Mouse (Mus musculus) embryonic fibroblast, embryonic 13.5 days (primary cell): ENCODE results near the gene Vps9d1. TPM values are rescaled to one million over a fixed set of nuclear protein-coding genes. Genes with fewer than 3 reads are reported as not detected.

Experiments
- H3K27ac ChIP-seq: 2 replicates; pipeline ENCODE4 v1.5.1; 2012; ENCODE audit warnings: low read length, control low read depth, inconsistent platforms; ENCODE audit not compliant: insufficient read depth
- H3K4me1 ChIP-seq: 2 replicates; pipeline ENCODE4 v1.6.1; 2011; ENCODE audit warnings: low read length; ENCODE audit not compliant: control insufficient read depth, insufficient read depth
- H3K4me3 ChIP-seq: 2 replicates; pipeline ENCODE4 v1.5.1; 2011; ENCODE audit warnings: mild to moderate bottlenecking, control low read depth, low read length; ENCODE audit not compliant: insufficient read depth
- CTCF ChIP-seq: IDR thresholded peaks from 2 replicates; pipeline ENCODE4 v1.5.1; 2011; ENCODE audit warnings: mild to moderate bottlenecking, control low read depth, low read length, moderate library complexity, borderline replicate concordance; ENCODE audit not compliant: insufficient read depth
- POLR2A ChIP-seq: IDR thresholded peaks from 2 replicates; pipeline ENCODE4 v1.6.1; 2011; ENCODE audit warnings: low read depth, mild to moderate bottlenecking, control low read depth, low read length, moderate library complexity
- polyA plus RNA-seq: library from polyadenylated mRNA; stranded (reverse); fragments of >200 nt; gene quantifications from 2 replicates; pipeline ENCODE4 v1.2.4, GENCODE M21; 2011; ENCODE audit warnings: low read depth; ENCODE audit not compliant: missing spikeins, insufficient read length

Vps9d1 gene
- polyA plus RNA-seq, 1 experiment, result 14.3 TPM

DNA sequence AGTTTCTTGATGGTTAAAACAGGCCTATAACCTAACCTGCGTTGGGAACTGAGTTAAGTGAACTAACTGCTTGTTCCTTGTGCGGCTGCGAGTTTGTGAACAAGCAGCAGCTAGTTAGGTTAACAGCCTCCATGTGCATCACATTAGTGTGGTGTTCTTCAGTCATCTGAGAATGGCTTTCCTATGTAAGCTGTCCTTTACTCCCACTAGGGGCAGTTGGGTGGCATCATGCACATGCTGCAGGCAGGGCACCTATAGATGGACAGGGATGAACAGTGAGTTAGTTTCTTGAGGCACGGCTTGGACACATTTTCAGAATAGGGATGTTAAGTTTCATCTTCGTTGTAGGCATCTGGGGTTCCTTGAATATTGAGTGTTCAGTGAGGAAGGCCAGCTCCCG is 1.0 kb upstream of the Vps9d1 start:
- 0 out of 2 replicates have a peak, but pooled peaks cover 5% of the 10 kb centered on the region for H3K4me1 ChIP-seq
- H3K27ac ChIP-seq, result no peak overlapping the region
- TF ChIP-seq CTCF, result no peak
- no peak for TF ChIP-seq POLR2A
- peak overlapping the region; percentile 84 for H3K4me3 ChIP-seq

DNA sequence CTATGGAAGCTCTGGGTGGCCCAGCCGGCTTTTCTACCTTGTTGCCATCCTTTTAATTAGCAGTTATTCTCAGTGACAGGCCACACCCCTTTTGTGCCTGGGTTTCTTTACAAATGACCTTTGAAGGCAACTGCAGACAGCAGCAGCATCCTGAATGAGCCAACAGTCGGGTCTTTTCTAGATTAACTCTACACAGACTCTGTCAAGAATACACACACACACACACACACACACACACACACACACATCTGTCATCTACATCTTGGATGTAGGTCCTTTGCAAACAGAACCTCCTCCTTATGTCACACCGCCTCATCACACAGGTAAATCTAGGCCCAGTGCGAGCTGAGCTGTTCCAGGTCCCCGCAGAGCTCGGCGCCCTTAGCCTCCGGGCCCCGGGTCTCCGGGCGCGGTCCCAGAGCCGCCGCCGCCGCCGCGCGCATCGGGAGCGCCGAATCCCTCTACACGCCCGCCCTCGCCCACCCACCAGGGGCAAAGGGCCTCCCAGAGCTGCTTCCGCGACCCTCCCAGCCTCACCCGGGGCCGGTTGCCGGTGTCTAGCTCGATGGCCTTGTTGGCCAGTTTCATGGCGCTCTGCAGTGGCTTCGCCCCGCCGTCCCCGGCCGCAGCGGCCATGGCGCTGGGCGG is 573 bp downstream of the Vps9d1 start:
- no peak for TF ChIP-seq CTCF
- no peak; the same call in none of the 2 replicates for TF ChIP-seq POLR2A
- Histone ChIP-seq H3K4me1 (0 out of 2 replicates have a peak, but pooled peaks cover 5% of the 10 kb centered on the region), H3K4me3 (peak overlapping the region; percentile 80), H3K27ac (no peak overlapping the region; the same call in 1 of the 2 replicates)

DNA sequence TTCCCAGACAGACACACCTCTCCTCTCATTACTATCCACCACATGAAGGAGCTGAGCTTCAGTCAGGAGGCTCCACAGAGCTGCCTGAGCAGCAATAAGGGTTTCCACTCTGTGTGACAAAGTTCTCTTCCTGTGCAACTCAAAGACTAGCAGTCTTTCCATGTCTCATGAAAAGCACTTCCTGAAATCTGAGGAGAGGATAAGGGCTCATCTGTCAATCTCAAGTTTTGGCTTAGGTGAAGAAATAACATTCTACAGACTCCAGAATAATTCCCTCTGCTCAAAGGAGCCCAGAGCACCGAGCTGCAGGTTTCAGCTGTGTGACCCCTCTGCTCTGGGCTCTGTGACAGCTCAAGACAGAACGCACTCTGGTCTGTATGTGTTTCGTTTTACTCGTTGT is 1.2 kb downstream of the Vps9d1 start:
- Histone ChIP-seq H3K27ac (no peak overlapping the region), H3K4me1 (0 out of 2 replicates have a peak, but pooled peaks cover 5% of the 10 kb centered on the region), H3K4me3 (peak overlapping the region; percentile 80; the same call in 1 of the 2 replicates)
- TF ChIP-seq CTCF, result no peak
- TF ChIP-seq POLR2A, result no peak

DNA sequence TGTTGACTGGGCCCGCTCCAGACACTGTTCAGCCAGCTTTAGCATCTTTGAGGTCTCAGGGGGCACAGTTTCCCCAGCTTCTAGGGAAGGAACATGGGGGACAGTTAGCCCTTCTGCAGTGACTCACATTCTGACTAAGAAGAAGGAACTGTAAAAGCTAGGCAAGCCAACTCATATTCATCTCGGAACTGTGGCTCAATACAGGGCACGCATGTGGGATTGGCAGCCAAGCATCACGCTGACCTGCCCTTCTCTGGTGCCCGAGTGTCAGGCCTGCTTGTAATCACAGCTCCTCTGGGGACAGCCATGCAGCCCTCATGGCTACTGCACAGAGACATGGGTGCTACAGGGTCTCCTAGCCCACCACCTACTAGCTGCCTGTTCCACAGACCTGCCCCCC is 3.2 kb downstream of the Vps9d1 start:
- H3K4me3 ChIP-seq, result no peak overlapping the region
- H3K27ac ChIP-seq, result no peak overlapping the region
- 0 out of 2 replicates have a peak, but pooled peaks cover 5% of the 10 kb centered on the region for H3K4me1 ChIP-seq
- no peak for TF ChIP-seq POLR2A
- TF ChIP-seq CTCF, result no peak

DNA sequence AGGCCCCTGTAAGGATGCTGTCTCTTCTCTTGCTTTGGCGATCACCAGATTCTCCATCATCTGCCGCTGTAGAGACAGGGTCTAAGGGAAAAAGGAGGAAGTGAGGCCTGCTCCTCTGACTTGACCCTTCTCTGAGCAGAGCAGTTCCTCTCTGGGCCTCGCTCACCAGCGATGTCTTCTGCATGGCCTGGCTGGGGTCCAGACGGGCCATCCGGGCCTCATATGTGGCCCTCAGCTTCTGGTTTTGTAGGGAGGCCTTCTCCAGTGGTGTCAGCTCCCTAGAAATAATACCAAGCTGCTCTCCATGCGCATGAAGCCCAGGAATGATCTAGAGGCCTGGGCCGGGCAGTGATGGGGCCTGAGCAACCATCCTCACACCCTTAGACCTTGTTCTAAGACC is 5.6 kb downstream of the Vps9d1 start:
- no peak for TF ChIP-seq POLR2A
- no peak for TF ChIP-seq CTCF
- Histone ChIP-seq H3K27ac (no peak overlapping the region), H3K4me1 (0 out of 2 replicates have a peak, but pooled peaks cover 5% of the 10 kb centered on the region), H3K4me3 (no peak overlapping the region)

DNA sequence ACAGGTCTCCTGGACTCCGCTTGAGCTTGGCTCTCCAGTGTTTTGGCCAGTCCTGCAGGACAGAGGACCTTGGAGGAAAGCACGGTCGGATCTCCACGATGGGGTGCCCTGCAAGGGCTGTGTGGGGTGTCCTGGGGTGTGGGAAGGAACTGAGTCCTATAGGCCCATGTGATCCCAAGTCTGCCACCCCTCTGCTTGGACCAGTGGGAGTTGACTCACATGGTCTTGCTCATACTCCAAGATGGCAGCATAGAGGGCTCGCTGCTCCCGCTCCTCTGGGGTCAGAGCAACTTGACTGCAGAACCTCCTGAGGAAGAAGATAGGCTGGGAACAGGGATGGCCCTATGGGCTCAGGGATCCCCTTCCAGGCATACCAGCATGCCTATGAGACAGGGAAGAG is 6.4 kb downstream of the Vps9d1 start:
- H3K27ac ChIP-seq, result no peak overlapping the region
- no peak overlapping the region for H3K4me3 ChIP-seq
- no peak for TF ChIP-seq CTCF
- TF ChIP-seq POLR2A, result no peak
- H3K4me1 ChIP-seq, result no peaks in the 10 kb centered on the region

DNA sequence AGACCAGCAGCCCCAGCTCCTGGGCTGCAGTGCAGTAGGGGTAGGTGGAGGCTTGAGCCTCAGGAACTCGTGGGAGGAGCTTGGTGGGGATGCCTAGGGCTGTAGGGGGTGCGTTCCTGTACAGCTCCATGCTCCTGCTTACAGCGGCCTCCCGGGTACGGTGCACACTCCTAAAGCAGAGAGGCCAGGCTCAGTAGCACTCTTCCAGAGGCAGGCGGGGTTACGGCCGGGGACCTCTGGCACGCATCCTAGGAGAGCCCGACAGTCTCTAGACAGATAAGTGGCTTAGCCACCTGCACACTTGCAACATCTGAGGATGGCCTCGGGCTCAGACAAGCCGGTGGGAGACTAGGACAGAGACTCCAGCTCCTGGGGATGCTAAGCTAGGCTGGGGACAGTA is 8.6 kb downstream of the Vps9d1 start:
- no peak overlapping the region for H3K4me3 ChIP-seq
- no peaks in the 10 kb centered on the region for H3K4me1 ChIP-seq
- H3K27ac ChIP-seq, result no peak overlapping the region
- no peak for TF ChIP-seq POLR2A

DNA sequence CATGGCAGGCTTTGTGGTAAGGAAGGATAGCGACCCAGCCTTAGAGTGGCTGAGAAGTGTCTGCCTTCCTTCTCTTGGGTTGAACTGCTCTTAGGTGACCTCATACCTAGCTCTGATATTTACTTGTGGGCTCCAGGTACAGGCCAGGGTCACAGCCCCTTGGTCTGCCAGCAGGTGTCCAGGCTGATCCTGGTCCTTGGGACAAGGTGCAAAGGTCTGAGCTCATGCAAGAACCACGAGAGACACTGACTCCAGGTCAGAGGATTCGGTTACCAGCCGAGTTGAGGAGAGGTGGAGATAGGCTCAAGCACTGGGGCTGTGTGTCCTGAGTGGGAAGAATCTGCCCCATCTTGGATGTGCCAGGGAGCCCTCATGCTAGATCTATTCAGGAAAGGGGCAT is 9.8 kb downstream of the Vps9d1 start:
- no peak overlapping the region for H3K4me3 ChIP-seq
- no peak for TF ChIP-seq CTCF
- no peak for TF ChIP-seq POLR2A
- H3K4me1 ChIP-seq, result no peaks in the 10 kb centered on the region
- no peak overlapping the region for H3K27ac ChIP-seq

DNA sequence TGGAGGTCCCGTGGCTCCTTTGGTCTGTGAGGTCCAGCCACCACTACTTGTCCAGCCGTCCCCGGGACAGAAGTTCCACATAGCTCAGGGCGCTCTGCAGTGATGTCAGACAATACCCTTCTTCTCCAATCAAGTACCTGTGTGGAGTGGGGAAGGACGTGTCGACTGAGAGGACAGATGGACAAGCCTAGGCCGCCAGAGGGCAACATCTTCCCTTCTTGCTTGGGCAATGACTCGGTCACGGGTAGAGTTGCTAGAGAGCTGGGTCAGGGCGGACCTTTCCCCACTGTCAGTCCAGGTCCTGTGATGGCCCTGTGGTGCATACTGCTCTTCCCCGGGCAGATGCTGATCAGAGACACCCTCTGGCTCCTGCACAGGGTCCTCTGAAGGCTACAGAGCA is 11.1 kb downstream of the Vps9d1 start:
- H3K27ac ChIP-seq, result no peak overlapping the region
- TF ChIP-seq POLR2A, result no peak
- peak; percentile 38; the same call in 1 of the 2 replicates for TF ChIP-seq CTCF
- H3K4me1 ChIP-seq, result no peaks in the 10 kb centered on the region
- no peak overlapping the region for H3K4me3 ChIP-seq

DNA sequence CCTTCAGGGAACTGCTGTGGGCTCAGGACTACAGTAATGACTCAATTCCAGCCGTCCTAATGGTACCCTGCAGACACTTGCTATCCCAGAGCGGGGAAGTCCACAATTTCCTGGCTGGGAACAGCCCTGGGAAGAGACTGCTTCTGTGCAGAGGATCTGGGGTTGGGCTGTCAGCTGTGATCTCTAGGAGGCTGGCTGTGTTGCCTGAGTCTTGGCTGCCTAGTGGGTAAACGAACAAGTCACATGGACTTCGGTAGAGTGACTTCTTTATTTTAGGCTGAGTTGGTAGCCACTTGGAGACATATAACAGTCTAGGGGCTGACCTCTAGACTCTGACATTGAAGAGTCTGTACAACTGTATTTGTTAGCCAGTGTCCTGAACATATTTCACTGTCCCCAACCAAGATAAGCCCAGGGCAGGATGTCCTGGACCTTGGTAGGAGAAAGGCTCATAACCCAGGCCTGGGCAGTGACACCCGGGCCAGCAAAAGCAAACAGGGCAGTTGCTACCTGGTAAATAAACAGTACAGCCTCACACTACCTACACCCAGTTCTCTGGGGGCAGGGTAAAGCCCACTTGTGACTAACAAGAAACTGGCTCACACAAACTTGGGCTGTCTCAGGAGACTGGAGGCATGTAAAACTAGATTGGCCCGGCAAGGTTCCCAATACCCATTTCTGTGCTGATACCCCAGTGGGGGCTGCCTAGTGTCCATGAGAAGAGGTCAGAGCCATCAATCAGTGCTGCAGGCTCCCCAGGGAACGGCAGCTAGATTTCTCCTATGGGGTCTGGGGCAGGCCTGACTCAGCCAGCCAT is 11.8 kb downstream of the Vps9d1 start:
- no peak for TF ChIP-seq CTCF
- no peak for TF ChIP-seq POLR2A
- Histone ChIP-seq H3K4me1 (no peaks in the 10 kb centered on the region), H3K27ac (no peak overlapping the region), H3K4me3 (no peak overlapping the region)
